Mouse (Mus musculus) adrenal gland, postnatal 14 days (tissue): ENCODE measurements around the gene Slc28a2. TPM values are rescaled to one million over a fixed set of nuclear protein-coding genes. Genes with fewer than 3 reads are reported as not detected.
"Not testable (repeated sequence)": the region's sequence is repeated elsewhere in the genome, so short reads cannot be mapped to it uniquely, and the experiment has no call there.

Experiments
- DNase-seq: peaks from one replicate; pipeline ENCODE4 v3.0.0; 2021; ENCODE audit warnings: mixed read lengths
- long read RNA-seq, 2 experiments: library from polyadenylated mRNA; stranded (forward); transcript quantifications; one replicate each; pipeline ENCODE4 v2.0.0; 2021
- total RNA-seq: library from RNA; stranded (reverse); gene quantifications from 2 replicates; pipeline ENCODE4 v1.2.3, GENCODE M21; 2021

Gene Slc28a2
- 11.1 and 18.9 TPM in 2 replicates for total RNA-seq
- long read RNA-seq, experiment 1, partial matches to known transcripts: 0 of 7 reads
- long read RNA-seq, experiment 1, other reads (novel, unspliced or antisense): 3 of 7 reads
- long read RNA-seq, experiment 2, partial matches to known transcripts: 2 of 7 reads
- long read RNA-seq, experiment 2, other reads (novel, unspliced or antisense): 4 of 7 reads

GRCm38 (mm10) chr2:122426200-122426599 is at the start of gene Slc28a2:
Gene Slc28a2, plus strand, starts transcription at chr2:122426477.
- DNase-seq: not testable (repeated sequence)

- peak; percentile 98 for DNase-seq
Measured at GRCm38 (mm10) chr2:122377215-122377674, 49.0 kb upstream of the Slc28a2 start.

- DNase-seq: peak; percentile 79
Measured at GRCm38 (mm10) chr2:122377751-122378246, 48.5 kb upstream of the Slc28a2 start.

- DNase-seq: peak; percentile 54
Measured at GRCm38 (mm10) chr2:122378421-122379291, 47.6 kb upstream of the Slc28a2 start.

GRCm38 (mm10) chr2:122379292-122379650 is 47.0 kb upstream of the Slc28a2 start:
- no peak for DNase-seq

GRCm38 (mm10) chr2:122380768-122381311 is 45.4 kb upstream of the Slc28a2 start:
- DNase-seq: peak; percentile 76

- no peak for DNase-seq
Measured at GRCm38 (mm10) chr2:122381329-122382103, 44.8 kb upstream of the Slc28a2 start.

GRCm38 (mm10) chr2:122382121-122382520 is 44.2 kb upstream of the Slc28a2 start:
- no peak for DNase-seq

- DNase-seq: no peak
Measured at GRCm38 (mm10) chr2:122385095-122385494, 41.2 kb upstream of the Slc28a2 start.

- not testable (repeated sequence) for DNase-seq
Measured at GRCm38 (mm10) chr2:122387135-122387534, 39.1 kb upstream of the Slc28a2 start.

- no peak for DNase-seq
Measured at GRCm38 (mm10) chr2:122396150-122396549, 30.1 kb upstream of the Slc28a2 start.

- no peak for DNase-seq
Measured at GRCm38 (mm10) chr2:122407607-122408006, 18.7 kb upstream of the Slc28a2 start.

- no peak for DNase-seq
Measured at GRCm38 (mm10) chr2:122408928-122409327, 17.3 kb upstream of the Slc28a2 start.

- not testable (repeated sequence) for DNase-seq
Measured at GRCm38 (mm10) chr2:122426645-122427044, 368 bp downstream of the Slc28a2 start.

- not testable (repeated sequence) for DNase-seq
Measured at GRCm38 (mm10) chr2:122438706-122439482, 12.6 kb downstream of the Slc28a2 start.

GRCm38 (mm10) chr2:122440521-122440920 is 14.2 kb downstream of the Slc28a2 start:
- DNase-seq: not testable (repeated sequence)

GRCm38 (mm10) chr2:122441000-122441933 is 15.0 kb downstream of the Slc28a2 start:
- no peak for DNase-seq

- no peak for DNase-seq
Measured at GRCm38 (mm10) chr2:122450351-122450750, 24.1 kb downstream of the Slc28a2 start.

- DNase-seq: no peak
Measured at GRCm38 (mm10) chr2:122452426-122452825, 26.1 kb downstream of the Slc28a2 start.

- DNase-seq: no peak
Measured at GRCm38 (mm10) chr2:122466901-122467300, 40.6 kb downstream of the Slc28a2 start.
